Mouse (Mus musculus): ENCODE data around the gene Nacc1. TPM values are rescaled to one million over a fixed set of nuclear protein-coding genes. Genes with fewer than 3 reads are reported as not detected.
A peak's percentile ranks its signal among the peaks of the same experiment; 100 is the strongest.

The Nacc1 gene
- polyA plus RNA-seq (2012; rRNA removed): 57.2 and 104 TPM in 2 replicates

DNA sequence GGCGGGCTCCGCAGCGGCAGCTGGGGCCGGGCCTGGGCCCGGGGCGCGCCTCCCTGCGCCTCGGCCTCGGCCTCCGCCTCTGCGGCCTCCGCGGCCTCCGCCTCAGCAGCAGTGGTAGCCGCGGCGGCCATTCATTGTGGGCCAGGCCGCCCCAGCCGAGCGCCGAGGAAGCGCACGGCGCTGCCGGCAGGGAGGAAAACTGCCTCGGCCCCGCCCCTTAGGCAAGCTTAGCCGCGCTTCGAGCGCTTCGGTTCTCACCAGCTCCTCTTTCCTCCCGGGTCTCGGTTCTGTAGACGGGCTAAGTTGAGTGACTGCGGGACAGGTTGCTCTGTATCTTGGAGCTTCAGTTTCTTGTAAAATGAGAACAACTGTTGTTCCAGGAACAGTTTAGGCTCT lies at the start of gene Nacc1:
TSS of gene Nacc1 (minus strand) at position 158 of the 396 bp plus-strand sequence.
- H3K36me3 ChIP-seq (ENCODE audit: control insufficient read depth, insufficient read depth, low read length): peaks cover 8% of the 10 kb centered on the region; the same call in 1 of the 2 replicates
- H3K27ac ChIP-seq (ENCODE audit: insufficient read depth, low read depth, low read length): peak within 1 kb of the TSS; percentile 76
- H3K4me1 ChIP-seq (ENCODE audit: control insufficient read depth, insufficient read depth, insufficient read length, low read length): peaks cover 18% of the 10 kb centered on the region
- TF ChIP-seq CTCF (IDR thresholded peaks at IDR 0.05; ENCODE audit: extremely low read depth, insufficient read length, insufficient replicate concordance, low read depth, low read length) (no peak), POLR2A (IDR thresholded peaks at IDR 0.05; ENCODE audit: low read depth, low read length) (peak; percentile 56)
- no peaks in the 10 kb centered on the region for H3K27me3 ChIP-seq (ENCODE audit: control insufficient read depth, insufficient read depth, low read length)
- peak within 1 kb of the TSS; percentile 99 for H3K4me3 ChIP-seq (ENCODE audit: low read depth, low read length)
- WGBS: under 1% methylated on average over 37 of the region's 37 CpGs

DNA sequence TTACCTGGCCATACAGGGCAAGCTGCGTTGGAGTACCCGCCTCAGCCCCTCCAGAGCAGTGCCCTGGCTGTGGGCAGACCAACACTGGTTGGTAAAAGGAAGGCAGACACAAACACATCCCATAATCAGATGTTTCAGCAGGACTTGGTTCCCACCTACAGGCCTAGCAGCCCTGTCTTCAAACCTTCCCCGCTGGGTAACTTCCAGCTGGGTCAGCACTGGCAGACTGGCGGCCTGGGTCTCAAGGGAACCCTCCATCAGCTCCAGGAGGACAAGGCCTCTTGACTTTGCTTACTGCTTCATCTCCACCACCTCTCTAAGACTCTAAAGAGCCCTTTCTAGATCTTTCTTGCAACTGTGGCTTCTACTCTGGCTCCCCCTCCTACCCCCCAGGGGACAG lies 48.9 kb upstream of the Nacc1 start:
- peaks cover 19% of the 10 kb centered on the region for H3K4me1 ChIP-seq (ENCODE audit: control insufficient read depth, insufficient read depth, insufficient read length, low read length)
- 89% methylated on average over 4 of the region's 4 CpGs for WGBS
- TF ChIP-seq POLR2A (IDR thresholded peaks at IDR 0.05; ENCODE audit: low read depth, low read length) (no peak), CTCF (IDR thresholded peaks at IDR 0.05; ENCODE audit: extremely low read depth, insufficient read length, insufficient replicate concordance, low read depth, low read length) (no peak)
- no peak overlapping the region for H3K27ac ChIP-seq (ENCODE audit: insufficient read depth, low read depth, low read length)
- no peak overlapping the region for H3K4me3 ChIP-seq (ENCODE audit: low read depth, low read length)
- H3K27me3 ChIP-seq (ENCODE audit: control insufficient read depth, insufficient read depth, low read length): no peaks in the 10 kb centered on the region
- no peaks in the 10 kb centered on the region for H3K36me3 ChIP-seq (ENCODE audit: control insufficient read depth, insufficient read depth, low read length)

GRCm38 (mm10) chr8:84735597-84735996 lies 47.9 kb upstream of the Nacc1 start:
- 71% methylated on average over 2 of the region's 2 CpGs for WGBS
- peaks cover 27% of the 10 kb centered on the region for H3K4me1 ChIP-seq (ENCODE audit: control insufficient read depth, insufficient read depth, insufficient read length, low read length)
- TF ChIP-seq CTCF (IDR thresholded peaks at IDR 0.05; ENCODE audit: extremely low read depth, insufficient read length, insufficient replicate concordance, low read depth, low read length) (no peak), POLR2A (IDR thresholded peaks at IDR 0.05; ENCODE audit: low read depth, low read length) (no peak)

DNA sequence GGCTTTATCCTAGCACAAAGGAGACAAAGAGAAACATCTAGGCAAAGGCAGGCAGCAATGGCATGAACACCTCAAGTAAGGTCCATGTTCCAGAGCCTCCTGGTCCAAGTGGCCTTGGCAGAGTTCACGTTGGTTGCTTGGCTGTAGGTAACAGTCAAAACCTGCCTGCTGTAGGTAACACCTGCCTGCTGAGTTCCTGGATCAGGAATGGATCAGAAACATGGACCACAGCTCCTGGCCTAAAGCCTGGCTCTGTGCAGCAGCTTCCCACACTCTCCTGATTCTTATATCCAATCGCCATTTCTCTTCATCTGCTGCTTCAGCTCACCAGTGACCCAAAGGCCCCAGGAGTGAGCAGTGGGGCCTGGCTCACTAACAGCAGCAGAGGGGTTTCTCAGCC lies 47.0 kb upstream of the Nacc1 start:
- H3K4me1 ChIP-seq (ENCODE audit: control insufficient read depth, insufficient read depth, insufficient read length, low read length): peaks cover 34% of the 10 kb centered on the region

More at GRCm38 (mm10) chr8:84735597-84735996, 47.9 kb upstream of the Nacc1 start:
- no peak overlapping the region for H3K27ac ChIP-seq (ENCODE audit: insufficient read depth, low read depth, low read length)
- H3K4me3 ChIP-seq (ENCODE audit: low read depth, low read length): no peak overlapping the region
- no peaks in the 10 kb centered on the region for H3K36me3 ChIP-seq (ENCODE audit: control insufficient read depth, insufficient read depth, low read length)
- H3K27me3 ChIP-seq (ENCODE audit: control insufficient read depth, insufficient read depth, low read length): no peaks in the 10 kb centered on the region

DNA sequence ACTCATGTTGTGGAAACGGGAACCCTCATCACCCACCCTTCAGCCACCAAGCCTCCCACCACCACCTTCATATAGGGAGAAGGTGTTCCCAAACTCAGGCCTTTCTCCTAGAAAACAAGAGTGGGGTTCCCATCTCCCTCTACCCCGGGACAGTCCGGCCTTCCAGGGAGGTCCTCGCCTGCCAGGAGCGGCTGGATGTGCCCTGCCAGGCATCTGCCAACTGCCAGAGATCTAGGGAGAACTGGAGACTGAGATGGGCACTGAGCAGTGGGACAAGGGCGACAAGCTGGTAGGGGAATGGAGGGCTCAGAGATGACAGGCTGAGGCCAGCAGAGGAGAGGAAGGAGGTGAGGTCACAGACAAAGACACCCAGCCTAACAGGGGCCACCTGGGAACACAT lies 46.3 kb upstream of the Nacc1 start:
- peaks cover 34% of the 10 kb centered on the region for H3K4me1 ChIP-seq (ENCODE audit: control insufficient read depth, insufficient read depth, insufficient read length, low read length)
- no peak overlapping the region for H3K27ac ChIP-seq (ENCODE audit: insufficient read depth, low read depth, low read length)
- TF ChIP-seq POLR2A (IDR thresholded peaks at IDR 0.05; ENCODE audit: low read depth, low read length) (no peak), CTCF (IDR thresholded peaks at IDR 0.05; ENCODE audit: extremely low read depth, insufficient read length, insufficient replicate concordance, low read depth, low read length) (no peak)
- 92% methylated on average over 6 of the region's 6 CpGs for WGBS
- no peak overlapping the region for H3K4me3 ChIP-seq (ENCODE audit: low read depth, low read length)
- H3K36me3 ChIP-seq (ENCODE audit: control insufficient read depth, insufficient read depth, low read length): no peaks in the 10 kb centered on the region
- no peaks in the 10 kb centered on the region for H3K27me3 ChIP-seq (ENCODE audit: control insufficient read depth, insufficient read depth, low read length)

More for the DNA sequence above, 47.0 kb upstream of the Nacc1 start:
- 69% methylated on average over 2 of the region's 2 CpGs for WGBS
- no peak overlapping the region for H3K27ac ChIP-seq (ENCODE audit: insufficient read depth, low read depth, low read length)
- no peaks in the 10 kb centered on the region for H3K27me3 ChIP-seq (ENCODE audit: control insufficient read depth, insufficient read depth, low read length)
- H3K4me3 ChIP-seq (ENCODE audit: low read depth, low read length): no peak overlapping the region
- no peaks in the 10 kb centered on the region for H3K36me3 ChIP-seq (ENCODE audit: control insufficient read depth, insufficient read depth, low read length)
- TF ChIP-seq CTCF (IDR thresholded peaks at IDR 0.05; ENCODE audit: extremely low read depth, insufficient read length, insufficient replicate concordance, low read depth, low read length): no peak
- TF ChIP-seq POLR2A (IDR thresholded peaks at IDR 0.05; ENCODE audit: low read depth, low read length): no peak

DNA sequence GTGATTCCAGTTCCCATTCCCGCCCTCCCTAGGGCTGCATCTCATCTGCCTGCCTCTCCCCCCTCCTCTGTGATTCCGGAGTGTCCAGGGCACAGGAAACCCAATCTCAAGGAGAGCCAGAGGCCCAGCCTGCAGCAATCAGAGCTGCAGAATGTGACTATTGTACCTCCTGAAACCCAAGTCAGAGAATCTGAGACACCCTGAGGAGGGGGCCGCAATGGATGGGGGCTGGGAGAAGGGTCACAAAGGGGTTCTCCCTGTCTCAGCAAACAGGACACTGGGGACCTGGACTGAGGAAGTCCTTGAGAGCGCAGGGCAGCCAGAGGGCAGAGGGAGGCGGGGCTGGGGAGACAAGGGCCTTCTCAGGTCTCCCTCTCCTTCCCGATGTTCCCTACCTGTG lies 45.3 kb upstream of the Nacc1 start:
- no peak for TF ChIP-seq POLR2A (IDR thresholded peaks at IDR 0.05; ENCODE audit: low read depth, low read length)
- TF ChIP-seq CTCF (IDR thresholded peaks at IDR 0.05; ENCODE audit: extremely low read depth, insufficient read length, insufficient replicate concordance, low read depth, low read length): no peak
- 66% methylated on average over 6 of the region's 6 CpGs for WGBS
- no peak overlapping the region for H3K4me3 ChIP-seq (ENCODE audit: low read depth, low read length)
- no peak overlapping the region for H3K27ac ChIP-seq (ENCODE audit: insufficient read depth, low read depth, low read length)
- no peaks in the 10 kb centered on the region for H3K27me3 ChIP-seq (ENCODE audit: control insufficient read depth, insufficient read depth, low read length)
- no peaks in the 10 kb centered on the region for H3K36me3 ChIP-seq (ENCODE audit: control insufficient read depth, insufficient read depth, low read length)
- H3K4me1 ChIP-seq (ENCODE audit: control insufficient read depth, insufficient read depth, insufficient read length, low read length): peaks cover 34% of the 10 kb centered on the region

- Histone ChIP-seq H3K4me3 (ENCODE audit: low read depth, low read length) (no peak overlapping the region), H3K27me3 (ENCODE audit: control insufficient read depth, insufficient read depth, low read length) (no peaks in the 10 kb centered on the region), H3K27ac (ENCODE audit: insufficient read depth, low read depth, low read length) (no peak overlapping the region), H3K36me3 (ENCODE audit: control insufficient read depth, insufficient read depth, low read length) (no peaks in the 10 kb centered on the region; the same call in 1 of the 2 replicates), H3K4me1 (ENCODE audit: control insufficient read depth, insufficient read depth, insufficient read length, low read length) (peaks cover 31% of the 10 kb centered on the region)
- TF ChIP-seq POLR2A (IDR thresholded peaks at IDR 0.05; ENCODE audit: low read depth, low read length) (no peak), CTCF (IDR thresholded peaks at IDR 0.05; ENCODE audit: extremely low read depth, insufficient read length, insufficient replicate concordance, low read depth, low read length) (no peak)
- 41% methylated on average over 5 of the region's 5 CpGs for WGBS
Observed at GRCm38 (mm10) chr8:84732545-84732944, 44.9 kb upstream of the Nacc1 start.

Measured in small intestine, adult 2 months (tissue).